14 mouse cellular contexts compared by ENCODE assay signal in the genomic region with DNA sequence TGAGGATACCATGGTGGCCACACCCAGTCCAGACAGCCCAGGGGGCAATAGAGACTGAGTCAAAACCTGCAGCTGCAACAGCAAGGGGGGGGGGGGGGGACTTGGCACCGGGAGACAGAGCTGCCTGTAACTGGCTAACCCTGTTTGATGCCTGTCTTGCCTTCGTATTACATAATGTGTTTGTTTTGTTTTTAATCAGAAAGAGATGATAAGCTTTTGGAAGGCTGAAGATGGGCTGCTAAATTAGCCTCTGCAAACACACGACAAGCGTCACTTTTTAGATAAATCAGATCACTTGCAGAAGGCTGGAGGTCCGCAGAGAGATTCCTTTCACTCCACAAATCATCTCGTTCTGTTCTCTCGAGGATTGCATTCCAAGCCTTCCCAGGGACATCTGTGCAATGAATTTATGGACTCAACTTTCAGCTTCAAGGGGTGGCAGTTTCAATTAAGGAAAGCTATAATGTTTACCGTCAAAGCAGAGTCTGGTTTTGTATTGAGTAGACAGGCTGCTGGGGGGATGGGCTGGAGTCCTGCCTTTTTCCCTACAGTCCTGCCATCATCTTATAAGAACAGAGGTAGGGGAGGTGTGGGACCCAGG. TPM values are rescaled to one million over a fixed set of nuclear protein-coding genes. Genes with fewer than 3 reads are reported as not detected.
A peak's percentile ranks its signal among the peaks of the same experiment; 100 is the strongest.
DNase-seq lines count a peak whose midpoint lies in the region; ATAC-seq and TF ChIP-seq lines count a peak whose summit lies in the region.
"Had no signal": no experiment of that assay in that cellular context is flagged by ENCODE, and none has a peak within 500 bp of the region (broad histone marks: within the 10 kb centered on the region; RNA-seq: fewer than 3 reads in every experiment).

No protein-coding gene starts in this region.

- H3K27me3 ChIP-seq in embryonic facial prominence, embryonic 11.5 days (ENCODE audit: control insufficient read depth, insufficient read depth, low read length), result no peaks in the 10 kb centered on the region
- peaks cover 17% of the 10 kb centered on the region; the same call in 1 of the 2 replicates for H3K27me3 ChIP-seq in embryonic facial prominence, embryonic 10.5 days (replicated peaks; ENCODE audit: low read depth, poor library complexity, severe bottlenecking)
- H3K27me3 ChIP-seq in lung, embryonic 14.5 days (ENCODE audit: insufficient read depth, low read length), result no peaks in the 10 kb centered on the region
- H3K27me3 ChIP-seq in limb, embryonic 14.5 days (ENCODE audit: control insufficient read depth, insufficient read depth, low read length), result no peaks in the 10 kb centered on the region

- H3K27ac ChIP-seq in embryonic facial prominence, embryonic 11.5 days (replicated peaks; ENCODE audit: low read depth, low read length), result no peak overlapping the region
- H3K27ac ChIP-seq in embryonic facial prominence, embryonic 10.5 days (replicated peaks), result no peak overlapping the region
- no peak overlapping the region for H3K27ac ChIP-seq in lung, embryonic 14.5 days (ENCODE audit: low read depth)
- no peak overlapping the region for H3K27ac ChIP-seq in limb, embryonic 14.5 days (replicated peaks; ENCODE audit: low read depth, low read length)
- H3K27ac ChIP-seq: heart, embryonic 10.5 days; lung, embryonic 15.5 days had no signal

- DNase-seq in embryonic facial prominence, embryonic 11.5 days (ENCODE audit: low spot score), result peak; percentile 37
- no peak for DNase-seq in embryonic facial prominence, embryonic 10.5 days (ENCODE audit: low spot score)
- DNase-seq in lung, embryonic 14.5 days, result peak; percentile 47
- no peak for DNase-seq in lung, postnatal 14 days
- no peak for DNase-seq in limb, embryonic 14.5 days (ENCODE audit: low spot score)
- DNase-seq in lung, adult 18-20 months, result no peak
- DNase-seq in ovary, postnatal 14 days (ENCODE audit: low spot score), result no peak
- DNase-seq: cerebellum, adult 9-10 months; thymus, adult 18-20 months had no signal

- H3K36me3 ChIP-seq in embryonic facial prominence, embryonic 11.5 days (replicated peaks; ENCODE audit: control insufficient read depth, insufficient read depth, low read depth, low read length), result no peaks in the 10 kb centered on the region
- H3K36me3 ChIP-seq in embryonic facial prominence, embryonic 10.5 days (replicated peaks), result no peaks in the 10 kb centered on the region
- H3K36me3 ChIP-seq in lung, embryonic 14.5 days (ENCODE audit: insufficient read depth), result no peaks in the 10 kb centered on the region
- H3K36me3 ChIP-seq in limb, embryonic 14.5 days (ENCODE audit: control insufficient read depth, insufficient read depth, low read length), result no peaks in the 10 kb centered on the region
- H3K36me3 ChIP-seq: heart, embryonic 10.5 days; lung, embryonic 15.5 days had no signal

- no peaks in the 10 kb centered on the region; the same call in 1 of the 2 replicates for H3K4me1 ChIP-seq in embryonic facial prominence, embryonic 11.5 days (ENCODE audit: control insufficient read depth, insufficient read depth, low read length)
- peaks cover 54% of the 10 kb centered on the region for H3K4me1 ChIP-seq in embryonic facial prominence, embryonic 10.5 days
- H3K4me1 ChIP-seq in lung, embryonic 14.5 days (ENCODE audit: insufficient read depth), result no peaks in the 10 kb centered on the region
- peaks cover 38% of the 10 kb centered on the region for H3K4me1 ChIP-seq in limb, embryonic 14.5 days (ENCODE audit: control insufficient read depth, insufficient read depth, low read length)

- TF ChIP-seq POLR2A in limb, embryonic 14.5 days (IDR thresholded peaks at IDR 0.05; ENCODE audit: borderline replicate concordance, extremely low read depth, insufficient read depth, insufficient read length), result no peak

- TF ChIP-seq CTCF in lung, embryonic 14.5 days (IDR thresholded peaks at IDR 0.05; ENCODE audit: low read depth), result no peak

- no peaks in the 10 kb centered on the region for H3K9me3 ChIP-seq in embryonic facial prominence, embryonic 11.5 days (replicated peaks; ENCODE audit: control insufficient read depth, low read length)
- H3K9me3 ChIP-seq in embryonic facial prominence, embryonic 10.5 days, result no peaks in the 10 kb centered on the region
- H3K9me3 ChIP-seq in lung, embryonic 14.5 days (ENCODE audit: low read depth, low read length), result no peaks in the 10 kb centered on the region
- no peaks in the 10 kb centered on the region for H3K9me3 ChIP-seq in limb, embryonic 14.5 days (ENCODE audit: control insufficient read depth, low read length)
- H3K9me3 ChIP-seq: heart, embryonic 10.5 days; lung, embryonic 15.5 days had no signal

- no peak overlapping the region for H3K4me3 ChIP-seq in embryonic facial prominence, embryonic 11.5 days (ENCODE audit: low read depth, low read length)
- no peak overlapping the region for H3K4me3 ChIP-seq in embryonic facial prominence, embryonic 10.5 days
- H3K4me3 ChIP-seq in lung, embryonic 14.5 days (ENCODE audit: low read depth, low read length), result no peak overlapping the region
- H3K4me3 ChIP-seq in limb, embryonic 14.5 days (replicated peaks; ENCODE audit: low read length), result no peak overlapping the region
- H3K4me3 ChIP-seq: heart, embryonic 10.5 days; lung, embryonic 15.5 days had no signal

- no peak overlapping the region for H3K4me2 ChIP-seq in embryonic facial prominence, embryonic 11.5 days (ENCODE audit: low read depth, low read length)
- no peak overlapping the region for H3K4me2 ChIP-seq in lung, embryonic 14.5 days
- peak overlapping the region; percentile 23; the same call in 1 of the 2 replicates for H3K4me2 ChIP-seq in limb, embryonic 14.5 days (replicated peaks; ENCODE audit: low read depth, low read length, severe bottlenecking)
- H3K4me2 ChIP-seq: lung, embryonic 15.5 days had no signal

- ATAC-seq in embryonic facial prominence, embryonic 11.5 days (replicated peaks; ENCODE audit: insufficient number of reproducible peaks, low FRiP score, low TSS enrichment, low read depth), result no peak
- no peak for ATAC-seq in lung, embryonic 14.5 days (ENCODE audit: insufficient read depth)
- ATAC-seq in limb, embryonic 14.5 days (ENCODE audit: low FRiP score, low read depth), result no peak
- no peak for ATAC-seq in activated CD4-positive, CD25-positive, alpha-beta regulatory T cell, adult 4 months
- ATAC-seq: hindbrain, embryonic 16.5 days had no signal

- no peak overlapping the region for H3K9ac ChIP-seq in embryonic facial prominence, embryonic 11.5 days (replicated peaks; ENCODE audit: low read length)
- H3K9ac ChIP-seq in lung, embryonic 14.5 days, result no peak overlapping the region
- no peak overlapping the region for H3K9ac ChIP-seq in limb, embryonic 14.5 days (ENCODE audit: low read depth, low read length, severe bottlenecking)
- H3K9ac ChIP-seq: lung, embryonic 15.5 days had no signal

- 29% methylated on average over 8 of the region's 8 CpGs for WGBS in embryonic facial prominence, embryonic 11.5 days
- 36% methylated on average over 8 of the region's 8 CpGs for WGBS in embryonic facial prominence, embryonic 10.5 days
- WGBS in lung, embryonic 14.5 days, result 9% methylated on average over 8 of the region's 8 CpGs
- WGBS in limb, embryonic 14.5 days, result 6% methylated on average over 8 of the region's 8 CpGs

RNA-seq across cellular contexts. Expression of a gene that starts 12.7 kb away (rescaled TPM):
- polyA plus RNA-seq in embryonic facial prominence, embryonic 11.5 days (2014; fragmentation: Nextera tagmentation; extraction: Ambion mirVana), result 339 and 373 TPM in 2 replicates
- 407 and 410 TPM in 2 replicates for polyA plus RNA-seq in embryonic facial prominence, embryonic 10.5 days (2016; fragmentation: Nextera tagmentation; extraction: Ambion mirVana)
- polyA plus RNA-seq in lung, embryonic 14.5 days (2014; fragmentation: Nextera tagmentation; extraction: Ambion mirVana), result 309 and 315 TPM in 2 replicates
- 233 and 255 TPM in 2 replicates for polyA plus RNA-seq in limb, embryonic 14.5 days (2012; rRNA removed)
- polyA plus RNA-seq in limb, embryonic 14.5 days (2014; fragmentation: Nextera tagmentation; extraction: Ambion mirVana), result 308 and 343 TPM in 2 replicates
- polyA plus RNA-seq in activated CD4-positive, CD25-positive, alpha-beta regulatory T cell, adult 4 months (2017; shearing (Covaris generic)), result 100 to 1,000 TPM; 133 to 145 TPM

RNA-seq across cellular contexts. Expression of a gene that starts 21.2 kb away (rescaled TPM):
- polyA plus RNA-seq in embryonic facial prominence, embryonic 11.5 days (2014; fragmentation: Nextera tagmentation; extraction: Ambion mirVana), result 0.11 and 0.20 TPM in 2 replicates
- not detected in 2 replicates for polyA plus RNA-seq in embryonic facial prominence, embryonic 10.5 days (2016; fragmentation: Nextera tagmentation; extraction: Ambion mirVana)
- polyA plus RNA-seq in lung, embryonic 14.5 days (2014; fragmentation: Nextera tagmentation; extraction: Ambion mirVana), result 0.08 TPM in 1 of 2 replicates, not detected in the other
- 0.47 and 0.55 TPM in 2 replicates for polyA plus RNA-seq in limb, embryonic 14.5 days (2012; rRNA removed)
- polyA plus RNA-seq in limb, embryonic 14.5 days (2014; fragmentation: Nextera tagmentation; extraction: Ambion mirVana), result 0.46 and 0.76 TPM in 2 replicates
- not detected for polyA plus RNA-seq in activated CD4-positive, CD25-positive, alpha-beta regulatory T cell, adult 4 months (2017; shearing (Covaris generic))
- polyA plus RNA-seq: midbrain, postnatal 0 days had no signal

RNA-seq across cellular contexts. Expression of a gene that starts 57.8 kb away (rescaled TPM):
- polyA plus RNA-seq in embryonic facial prominence, embryonic 11.5 days (2014; fragmentation: Nextera tagmentation; extraction: Ambion mirVana), result 12.0 and 12.2 TPM in 2 replicates
- polyA plus RNA-seq in embryonic facial prominence, embryonic 10.5 days (2016; fragmentation: Nextera tagmentation; extraction: Ambion mirVana), result 18.8 and 20.0 TPM in 2 replicates
- polyA plus RNA-seq in lung, embryonic 14.5 days (2014; fragmentation: Nextera tagmentation; extraction: Ambion mirVana), result 18.1 and 20.4 TPM in 2 replicates
- polyA plus RNA-seq in limb, embryonic 14.5 days (2012; rRNA removed), result 93.5 and 126 TPM in 2 replicates
- 20.0 and 21.2 TPM in 2 replicates for polyA plus RNA-seq in limb, embryonic 14.5 days (2014; fragmentation: Nextera tagmentation; extraction: Ambion mirVana)
- polyA plus RNA-seq in activated CD4-positive, CD25-positive, alpha-beta regulatory T cell, adult 4 months (2017; shearing (Covaris generic)), result 1 to 10 TPM; 5.7 to 9.7 TPM

Comparison
In these comparisons a context has a peak if more than half of its experiments do, and no peak if none do; other contexts are left out.
1. DNase-seq: peak in embryonic facial prominence, embryonic 11.5 days (single experiment) and lung, embryonic 14.5 days (single experiment); none in embryonic facial prominence, embryonic 10.5 days (single experiment), lung, postnatal 14 days (single experiment), limb, embryonic 14.5 days (single experiment), lung, adult 18-20 months (0 of 2) and ovary, postnatal 14 days (single experiment).